Mouse (Mus musculus) lung, postnatal 25 days (tissue): ENCODE data around the gene Slc25a22.

Experiments used
- DNase-seq: peaks from one replicate; pipeline ENCODE4 v3.0.0; 2022; ENCODE audit warnings: low spot score

The Slc25a22 gene

DNA sequence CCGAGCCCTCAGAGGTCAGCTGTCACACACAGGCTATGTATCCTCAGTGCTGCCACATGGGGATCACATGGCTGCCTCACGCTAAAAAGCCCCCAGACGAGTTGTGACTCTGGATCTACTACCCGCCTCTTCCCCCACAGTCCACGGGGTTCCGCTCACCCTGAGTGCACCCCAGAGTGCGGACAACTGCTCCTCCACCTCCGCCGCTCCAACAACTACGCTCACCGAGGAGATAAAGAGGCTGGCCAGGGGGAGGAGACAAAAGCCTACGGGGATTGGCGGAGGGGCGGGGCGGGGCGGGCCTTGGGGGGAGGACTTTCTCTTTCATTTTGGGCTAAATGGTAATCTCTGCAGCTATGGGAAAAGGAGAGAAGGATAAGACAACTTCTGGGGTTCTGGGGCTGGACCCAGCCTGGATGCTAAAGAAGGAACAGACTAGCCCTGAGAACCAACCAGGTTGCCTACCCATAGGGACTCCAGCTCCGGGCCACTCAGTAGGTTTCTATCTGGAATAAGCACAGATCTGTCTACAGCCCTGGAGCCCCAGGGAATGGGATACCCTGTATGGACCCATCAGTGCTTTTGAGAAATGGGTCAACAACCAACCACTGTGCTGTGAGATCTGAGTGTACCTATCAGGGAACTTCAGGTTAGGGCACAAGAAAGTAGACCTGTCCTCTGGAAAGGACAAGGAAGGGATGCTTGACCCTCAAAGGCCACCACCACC lies 2.4 kb downstream of the Slc25a22 start:
- peak; percentile 63 for DNase-seq

- DNase-seq = no peak
Observed at GRCm38 (mm10) chr7:141434464-141434863, 3.2 kb downstream of the Slc25a22 start.

- DNase-seq = no peak
Observed at GRCm38 (mm10) chr7:141433517-141434400, 3.9 kb downstream of the Slc25a22 start.

DNA sequence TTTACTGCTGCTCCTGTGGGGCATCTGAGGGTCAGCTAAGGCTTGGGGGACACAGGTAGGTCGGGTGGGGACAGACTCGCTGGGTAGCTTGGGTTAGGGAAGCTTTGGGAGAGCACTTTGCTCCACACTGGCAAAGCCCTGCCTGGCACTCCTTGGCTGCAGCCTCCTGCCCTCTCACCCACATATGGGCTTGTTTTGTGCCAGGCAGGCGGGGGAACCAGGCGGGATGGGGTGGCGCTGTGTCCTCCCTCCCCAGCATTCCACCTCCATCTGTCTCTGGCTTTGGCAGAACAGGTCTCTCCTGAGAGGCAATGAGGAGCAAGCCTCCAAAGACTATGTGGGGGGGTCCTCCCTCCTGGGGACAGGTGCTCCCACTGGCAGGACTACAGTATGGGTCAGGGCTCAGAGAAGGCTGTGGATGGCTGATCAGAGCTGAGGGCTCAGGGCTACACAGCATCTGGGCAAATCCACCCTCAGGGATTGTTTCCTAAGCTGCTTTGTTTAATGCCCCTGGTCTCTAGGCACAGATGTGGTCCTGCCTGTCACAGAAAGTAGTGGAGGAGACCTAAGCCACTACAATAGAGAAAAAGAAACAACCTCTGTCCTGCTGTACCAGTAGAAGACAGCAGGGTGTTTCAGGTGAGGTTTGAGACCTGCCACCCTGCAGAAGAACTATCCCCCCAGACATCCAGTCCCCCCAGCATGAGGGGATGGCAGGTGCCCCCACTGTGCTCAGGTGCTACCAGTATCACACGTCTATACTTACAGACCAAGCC lies 4.8 kb downstream of the Slc25a22 start:
- no peak for DNase-seq

DNA sequence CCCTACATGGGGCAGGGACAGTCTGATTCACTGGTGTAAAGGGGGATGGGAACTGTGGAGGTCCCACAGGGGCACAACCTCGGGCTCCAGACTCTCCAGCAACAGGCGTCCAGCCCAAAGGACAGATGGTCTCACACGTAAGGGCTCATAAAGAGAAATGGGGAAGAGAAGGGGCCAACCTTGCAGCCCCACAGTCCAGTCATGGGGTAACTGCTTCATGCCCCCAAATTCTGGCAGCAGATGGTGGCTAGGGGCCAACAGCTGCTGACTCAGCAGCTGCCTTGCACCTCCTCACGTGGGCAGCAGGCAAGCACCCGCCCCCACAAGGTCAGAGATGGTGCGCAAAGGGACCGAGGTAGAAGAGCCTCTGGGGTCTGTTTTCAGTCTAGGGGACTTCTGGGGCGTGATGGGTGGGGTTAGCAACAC lies 5.5 kb downstream of the Slc25a22 start:
- DNase-seq = no peak

GRCm38 (mm10) chr7:141431434-141432185 lies 6.1 kb downstream of the Slc25a22 start:
- no peak for DNase-seq

DNA sequence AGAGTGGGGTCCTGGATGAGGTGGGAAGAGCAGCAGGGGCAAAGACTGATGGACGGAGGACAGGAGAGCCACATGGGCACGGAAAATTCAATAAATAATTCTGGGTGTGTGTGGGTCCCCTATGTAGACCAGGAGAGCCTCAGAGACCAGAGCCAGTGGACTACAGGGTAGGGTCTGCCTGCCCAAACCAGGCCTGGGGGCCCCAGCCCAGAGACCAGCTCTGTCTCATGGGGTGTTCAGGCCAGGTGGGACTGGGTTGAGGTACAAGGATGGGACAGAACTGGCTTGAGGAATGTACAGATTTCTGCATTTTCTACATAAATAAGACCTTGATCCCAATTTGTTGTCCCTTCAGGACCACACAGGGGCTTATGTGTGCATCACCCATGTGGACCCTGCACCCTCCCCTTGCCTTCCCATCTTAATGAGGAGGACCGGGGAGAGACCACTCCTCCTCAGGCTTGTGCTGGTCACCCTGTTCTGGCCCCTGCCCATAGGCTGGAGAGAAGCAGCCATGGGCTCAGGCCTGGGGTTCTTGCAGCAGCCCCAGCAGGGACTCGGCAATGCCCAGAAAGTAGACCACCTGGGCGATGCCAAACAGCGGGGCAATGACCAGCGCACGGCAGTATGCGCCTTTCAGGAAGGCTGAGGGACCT lies 7.0 kb downstream of the Slc25a22 start:
- DNase-seq = no peak

- DNase-seq = no peak
Observed at GRCm38 (mm10) chr7:141429840-141430584, 7.7 kb downstream of the Slc25a22 start.

DNA sequence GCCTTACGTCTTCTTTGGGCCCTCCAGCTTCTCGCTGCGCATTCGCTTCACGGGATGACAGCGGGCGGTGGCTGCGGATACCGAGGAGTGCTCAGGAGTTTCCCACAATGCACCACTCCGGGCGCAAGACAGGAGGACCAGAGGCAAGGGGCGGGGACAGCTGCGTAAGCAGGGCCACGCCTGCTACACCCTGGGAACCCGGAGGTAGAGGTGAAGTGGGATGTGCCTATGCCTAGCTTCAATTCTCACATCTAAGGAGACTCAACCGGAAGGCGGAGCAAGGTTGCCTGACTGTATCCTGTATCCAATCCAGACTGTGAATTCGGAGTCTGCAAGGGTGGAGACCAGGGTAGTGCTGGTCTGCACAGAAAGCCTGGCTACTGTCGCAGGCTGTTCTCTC lies 8.4 kb downstream of the Slc25a22 start, which contains the start of gene Cend1:
Cend1 (minus strand) TSS at position 182 of the 400 bp plus-strand sequence.
- peak; percentile 30 for DNase-seq

DNA sequence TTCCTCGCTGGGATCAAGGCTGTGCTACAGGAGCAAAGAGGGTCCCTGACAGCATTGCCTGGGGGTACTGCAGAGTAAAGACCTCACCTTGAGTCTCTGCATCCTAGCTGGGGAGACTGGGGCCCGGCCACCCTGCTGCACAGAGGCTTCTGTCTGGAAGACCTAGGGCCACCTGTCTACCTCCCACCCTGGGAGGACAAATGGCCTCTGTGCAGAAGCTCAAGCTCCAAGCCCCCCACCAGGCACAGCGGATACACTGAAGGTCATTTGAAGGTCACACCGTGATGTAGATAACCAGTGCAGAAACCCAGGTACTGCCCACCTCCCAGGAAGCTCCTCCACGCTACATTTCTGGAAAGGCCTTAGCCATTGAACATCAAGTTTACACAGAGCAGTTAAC lies 9.0 kb downstream of the Slc25a22 start:
- no peak for DNase-seq

GRCm38 (mm10) chr7:141426948-141427730 lies 10.6 kb downstream of the Slc25a22 start:
- DNase-seq = no peak

- no peak for DNase-seq
Observed at GRCm38 (mm10) chr7:141423811-141424210, 13.9 kb downstream of the Slc25a22 start.

DNA sequence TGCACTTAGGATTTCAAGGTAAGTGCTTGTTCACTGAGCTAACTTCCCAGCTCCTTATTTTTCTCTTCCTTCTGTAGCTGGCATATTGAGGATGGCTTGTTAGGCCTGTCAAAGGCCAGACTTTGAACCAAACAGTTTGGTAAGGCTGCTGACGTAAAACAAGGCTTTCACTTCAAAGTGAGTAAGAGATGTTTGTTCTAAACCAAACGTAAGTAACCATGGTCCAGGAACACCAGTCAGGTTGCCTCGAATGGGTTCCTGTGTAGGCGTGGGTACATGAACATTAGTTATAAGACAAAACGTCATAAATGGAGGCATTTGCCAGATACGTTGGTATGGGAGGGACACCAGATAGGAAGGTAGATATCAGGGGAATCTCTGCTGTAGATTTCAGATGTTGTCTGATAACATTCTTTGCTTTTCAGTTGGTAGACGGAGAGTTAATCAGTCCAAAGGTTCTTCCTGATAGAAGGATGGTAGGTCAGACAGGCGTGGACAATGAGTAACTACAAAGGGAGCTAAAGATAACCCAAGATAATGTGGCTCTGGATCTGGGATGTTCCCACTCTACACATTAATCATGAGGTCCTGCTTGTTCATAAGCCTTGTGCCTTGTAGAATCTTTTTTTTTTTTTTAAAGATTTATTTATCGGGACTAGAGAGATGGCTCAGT lies 17.5 kb downstream of the Slc25a22 start:
- DNase-seq = no peak

- no peak for DNase-seq
Observed at GRCm38 (mm10) chr7:141418970-141419369, 18.7 kb downstream of the Slc25a22 start.

GRCm38 (mm10) chr7:141417731-141418681 lies 19.7 kb downstream of the Slc25a22 start:
- no peak for DNase-seq

DNA sequence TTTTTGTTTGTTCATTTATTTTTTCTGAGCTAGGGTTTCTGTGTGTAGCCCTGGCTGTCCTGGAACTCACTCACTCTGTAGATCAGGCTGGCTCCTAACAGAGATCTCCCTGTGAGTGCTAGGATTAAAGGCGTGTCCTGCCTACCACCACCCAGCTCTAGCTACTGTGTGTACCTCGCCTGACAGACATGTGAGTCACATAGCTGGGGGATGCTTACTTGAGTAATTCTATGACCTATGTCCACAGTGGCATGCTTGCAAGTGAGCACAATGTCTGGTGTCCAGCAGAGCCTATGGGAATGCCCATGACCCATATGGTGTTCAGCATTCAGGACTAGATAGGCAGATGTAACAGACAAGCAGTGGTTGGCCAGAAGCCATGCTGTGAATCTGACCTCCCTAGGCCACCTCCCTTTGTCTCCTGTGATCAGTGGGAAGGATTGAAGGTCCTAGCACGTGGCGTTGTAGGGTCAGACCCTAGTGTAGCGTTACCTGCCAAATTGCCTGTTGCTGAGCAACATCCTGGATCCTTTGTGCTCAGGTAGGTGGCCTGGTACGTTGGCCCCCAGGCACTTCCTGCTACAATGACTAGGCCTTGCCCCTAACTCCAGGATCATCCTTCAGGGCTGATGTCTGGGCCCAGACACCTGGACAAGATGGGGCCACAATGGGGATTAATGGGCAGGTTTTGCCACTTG lies 21.4 kb downstream of the Slc25a22 start:
- DNase-seq = no peak
